Mouse (Mus musculus): ENCODE measurements at regions not wholly inside any gene's neighbourhood (a gene's known extent, or its start where the extent isn't known, plus 50 kb on each side); places are given as distances from the start of the nearest gene placed in this dataset.

DNA sequence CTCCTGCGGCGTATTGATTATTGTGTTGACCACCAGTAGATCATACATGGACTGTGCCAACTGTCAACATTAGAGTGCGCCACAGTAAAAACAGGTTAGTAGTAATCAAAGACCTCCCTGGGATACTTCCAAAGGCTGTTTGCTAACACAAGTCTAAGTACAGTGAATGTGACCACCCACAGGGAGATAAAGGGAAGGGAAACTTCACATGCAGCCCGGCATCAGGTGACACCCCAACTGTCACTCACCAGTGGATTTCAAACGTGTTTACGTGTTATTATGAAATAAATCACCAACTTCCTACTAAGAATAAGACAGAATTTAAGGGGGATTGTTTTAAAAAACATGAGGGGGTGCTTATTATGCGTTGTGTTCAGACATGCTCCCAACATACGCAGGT is 262.5 kb upstream of the Smim15 start:
- TF ChIP-seq POLR2A (IDR thresholded peaks at IDR 0.05; ENCODE audit: borderline replicate concordance, insufficient read depth, low read length) (no peak), CTCF (IDR thresholded peaks at IDR 0.05; ENCODE audit: borderline replicate concordance, insufficient read depth, low read depth, low read length) (no peak)

All from cerebellum, adult 2 months (tissue).